Mouse (Mus musculus): Measurements from ENCODE around the gene Clhc1.
"Not testable (repeated sequence)": the region's sequence is repeated elsewhere in the genome, so short reads cannot be mapped to it uniquely, and the experiment has no call there.

The Clhc1 gene

GRCm38 (mm10) chr11:29547752-29548503, at the start of gene Clhc1, which contains the start of gene Rps27a:
Clhc1 (plus strand) TSS chr11:29547950.
Rps27a (minus strand) TSS chr11:29548109.
- peak; percentile 90 for DNase-seq

DNA sequence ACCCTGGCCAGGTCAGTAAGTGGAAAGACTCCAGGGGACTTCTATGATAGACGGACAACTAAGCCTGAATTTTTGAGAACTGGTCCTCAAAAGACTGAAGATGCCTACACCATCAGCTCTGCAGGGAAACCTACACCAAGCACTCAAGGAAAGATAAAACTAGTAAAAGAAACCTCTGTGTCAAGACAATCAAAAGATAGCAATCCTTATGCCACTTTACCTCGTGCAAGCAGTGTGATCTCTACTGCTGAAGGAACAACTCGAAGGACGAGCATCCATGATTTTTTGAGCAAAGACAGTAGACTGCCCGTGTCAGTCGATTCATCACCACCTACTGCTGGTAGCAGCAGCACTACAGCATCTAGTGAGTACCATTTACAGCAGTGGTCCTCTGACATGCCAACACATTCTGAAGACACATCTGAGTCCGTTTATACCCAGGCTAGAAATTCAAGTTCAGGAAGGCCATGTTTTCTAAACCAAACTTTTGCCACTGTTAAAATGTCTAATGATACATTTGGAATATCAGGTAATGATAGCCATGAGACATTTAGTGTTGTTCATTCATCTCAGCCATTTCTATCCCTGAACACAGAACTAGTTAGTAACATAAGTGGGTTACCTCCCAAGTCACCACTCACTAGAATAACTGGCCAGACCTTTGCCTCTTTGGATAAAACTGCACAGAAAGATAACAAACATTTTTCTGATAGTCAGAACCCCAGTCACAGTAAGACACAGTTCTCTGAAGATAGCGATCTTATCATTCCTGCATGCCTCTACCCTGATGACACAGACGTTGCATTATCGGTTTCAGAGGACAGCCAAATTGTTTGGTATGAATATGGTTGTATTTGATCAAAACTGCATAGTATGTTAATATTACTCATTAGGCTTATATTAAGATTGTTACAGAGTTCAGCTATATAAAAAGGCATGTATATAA, 43.5 kb upstream of the Clhc1 start:
- DNase-seq: no peak

- no peak for DNase-seq
These were observed 42.7 kb upstream of the Clhc1 start for GRCm38 (mm10) chr11:29504899-29505625.

- no peak for DNase-seq
These were observed 38.3 kb upstream of the Clhc1 start for GRCm38 (mm10) chr11:29509421-29509820.

DNA sequence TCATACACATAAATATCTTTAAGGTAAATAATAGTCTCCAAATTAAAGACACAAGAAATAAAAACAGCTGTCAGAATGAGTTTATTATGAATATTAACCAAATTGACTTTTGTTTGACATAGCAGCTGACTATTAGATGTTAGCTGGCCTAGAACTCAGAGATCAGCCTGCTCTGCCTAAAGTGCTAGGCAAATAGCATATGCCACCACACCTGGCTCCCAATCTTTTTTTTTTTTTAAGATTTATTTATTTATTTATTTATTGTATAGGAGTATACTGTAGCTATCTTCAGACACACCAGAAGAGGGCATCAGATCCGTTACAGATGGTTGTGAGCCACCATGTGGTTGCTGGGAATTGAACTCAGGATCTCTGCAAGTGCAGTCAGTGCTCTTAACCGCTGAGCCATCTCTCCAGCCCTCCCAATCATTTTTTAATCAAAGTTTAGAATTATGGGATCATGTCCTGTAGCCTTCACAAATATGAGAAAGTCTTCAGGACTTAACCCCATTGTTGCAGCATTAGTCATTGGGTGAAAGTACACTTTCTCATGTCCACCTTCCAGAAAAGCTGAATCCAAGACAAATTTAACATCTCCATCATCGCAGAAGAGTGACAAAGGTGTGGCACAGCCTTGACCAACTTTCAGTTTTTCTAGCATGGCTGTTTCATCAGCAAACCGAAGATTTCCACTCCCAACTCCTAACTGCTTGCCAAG, 34.8 kb upstream of the Clhc1 start:
- DNase-seq: no peak

DNA sequence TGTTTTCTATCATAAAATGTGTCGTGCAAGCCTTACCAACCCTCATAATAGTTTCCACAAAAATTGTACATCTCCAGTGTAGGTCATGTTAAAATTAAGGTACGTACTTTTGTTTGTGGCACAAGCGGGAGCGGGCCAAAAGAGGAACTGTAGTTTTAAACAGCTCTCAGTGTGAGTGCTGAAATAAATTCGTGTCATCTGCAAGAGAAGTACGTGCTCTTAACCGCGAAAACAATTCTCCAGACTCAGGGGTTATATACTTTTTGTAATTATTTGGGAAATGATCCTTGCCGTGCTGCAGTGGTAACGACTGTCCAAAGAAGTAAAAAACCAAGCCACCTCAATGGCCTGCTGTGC, 33.4 kb upstream of the Clhc1 start:
- DNase-seq: no peak

DNA sequence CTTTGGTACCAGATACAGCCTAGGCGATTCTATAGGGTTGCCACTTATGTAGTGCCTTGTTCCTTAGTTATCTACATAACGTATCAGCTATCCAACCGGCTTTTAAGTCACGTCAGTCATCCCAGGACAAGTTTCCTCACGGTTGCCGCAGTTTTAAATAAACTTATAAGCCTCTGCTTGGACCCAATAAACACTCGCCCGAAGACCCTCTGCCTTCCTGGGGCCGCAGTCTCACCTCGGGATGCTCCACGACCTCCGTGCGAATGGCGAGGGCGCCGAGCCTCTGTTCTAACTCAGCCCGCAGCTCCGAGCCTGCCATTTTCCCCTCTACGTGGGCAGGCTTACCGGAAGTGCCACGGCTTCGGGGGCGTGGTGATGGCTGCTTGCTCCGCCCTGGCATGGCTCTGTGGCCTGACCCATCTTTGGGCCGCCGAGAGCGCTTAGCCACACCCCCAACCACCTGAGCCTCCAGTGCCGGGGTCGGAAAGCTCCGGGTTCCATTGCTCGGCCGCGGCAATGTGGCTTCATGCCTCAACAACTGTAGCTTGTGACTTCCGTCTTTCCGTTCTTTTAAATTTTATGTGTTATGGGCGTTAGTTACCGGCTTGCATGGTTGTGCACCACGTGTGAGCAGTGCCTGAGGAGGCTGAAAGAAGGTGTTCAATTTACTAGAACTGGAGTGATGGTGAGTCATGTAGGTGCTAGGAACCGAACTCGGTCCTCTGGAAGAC, 32.9 kb upstream of the Clhc1 start, which contains the start of gene Prorsd1:
Gene Prorsd1 (minus strand): TSS at position 352 of the 731 bp plus-strand sequence.
- peak; percentile 83 for DNase-seq

GRCm38 (mm10) chr11:29525988-29526794, 21.6 kb upstream of the Clhc1 start, which contains the start of gene Mtif2:
Mtif2 (plus strand) TSS chr11:29526408.
- peak; percentile 69 for DNase-seq

DNA sequence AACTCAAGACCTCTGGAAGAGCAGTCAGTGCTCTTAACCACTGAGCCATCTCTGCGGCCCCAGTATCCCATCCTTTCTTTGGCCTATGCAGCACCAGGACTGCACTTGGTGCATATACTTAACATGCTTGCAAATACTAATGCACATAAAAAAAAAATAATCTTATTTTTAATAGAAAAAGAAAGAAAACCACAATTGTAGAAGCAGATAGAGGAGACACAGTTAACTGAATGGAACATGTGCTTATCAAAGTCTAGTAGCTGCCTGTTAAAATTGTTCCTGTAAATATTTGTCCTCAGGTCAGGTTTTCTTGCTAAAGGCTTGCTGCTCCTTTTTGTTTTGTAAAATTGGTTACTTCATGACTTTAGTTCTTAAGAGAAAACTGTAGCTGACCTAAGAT, 9.5 kb upstream of the Clhc1 start:
- no peak for DNase-seq

DNA sequence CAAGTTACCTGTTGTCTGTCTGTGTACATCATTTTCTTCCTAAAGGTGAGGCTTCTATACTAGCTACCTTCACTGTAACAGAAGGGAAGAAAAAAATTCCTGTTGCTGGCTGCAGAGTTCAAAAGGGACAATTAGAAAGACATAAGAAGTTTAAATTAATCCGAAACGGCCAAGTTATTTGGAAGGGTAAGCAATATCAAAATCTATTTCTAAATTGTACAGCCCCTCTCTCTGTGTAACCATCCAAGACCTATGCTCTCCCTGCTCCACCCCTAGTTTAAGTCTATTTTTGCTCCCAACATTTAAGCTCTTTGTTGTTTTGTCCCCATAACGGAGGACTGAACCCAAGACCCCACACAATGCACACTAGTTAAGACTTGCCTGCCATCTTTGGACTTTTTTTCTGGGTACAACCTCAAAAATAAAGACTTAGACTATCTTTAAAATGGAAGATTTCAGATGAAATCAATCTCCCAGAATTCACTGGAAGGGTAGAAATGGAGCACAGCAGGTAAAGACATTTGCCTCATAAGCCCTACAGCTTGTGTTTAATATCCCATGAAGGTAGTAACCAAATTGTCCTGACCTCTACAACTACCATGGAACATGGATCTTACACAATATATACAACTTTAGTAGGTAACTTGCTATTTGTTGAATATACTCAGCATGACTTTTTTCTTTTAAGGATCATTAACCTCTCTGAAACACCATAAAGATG, 3.4 kb upstream of the Clhc1 start:
- no peak for DNase-seq

- not testable (repeated sequence) for DNase-seq
These were observed 2.5 kb upstream of the Clhc1 start for GRCm38 (mm10) chr11:29545150-29545752.

DNA sequence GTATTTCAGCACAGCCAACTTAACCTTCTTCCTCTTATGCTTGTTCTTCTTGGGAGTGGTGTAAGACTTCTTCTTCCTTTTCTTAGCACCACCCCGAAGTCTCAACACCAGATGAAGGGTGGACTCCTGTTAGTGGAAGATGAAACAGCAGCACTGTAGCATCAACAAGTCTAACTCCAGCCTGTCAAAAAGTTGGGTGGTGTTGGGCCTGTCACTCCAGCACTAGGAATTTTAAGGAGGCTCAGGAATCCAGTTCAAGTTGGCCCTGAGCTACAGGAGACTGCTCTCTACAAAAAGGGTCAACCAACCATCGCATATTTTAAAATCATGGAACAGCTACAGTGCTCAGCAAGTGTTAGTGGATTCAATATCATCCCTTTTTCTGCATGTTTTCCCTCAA, 1.5 kb upstream of the Clhc1 start:
- not testable (repeated sequence) for DNase-seq

- no peak for DNase-seq
These were observed 988 bp upstream of the Clhc1 start for GRCm38 (mm10) chr11:29546762-29547161.

GRCm38 (mm10) chr11:29547249-29547751, 450 bp upstream of the Clhc1 start:
- no peak for DNase-seq

DNA sequence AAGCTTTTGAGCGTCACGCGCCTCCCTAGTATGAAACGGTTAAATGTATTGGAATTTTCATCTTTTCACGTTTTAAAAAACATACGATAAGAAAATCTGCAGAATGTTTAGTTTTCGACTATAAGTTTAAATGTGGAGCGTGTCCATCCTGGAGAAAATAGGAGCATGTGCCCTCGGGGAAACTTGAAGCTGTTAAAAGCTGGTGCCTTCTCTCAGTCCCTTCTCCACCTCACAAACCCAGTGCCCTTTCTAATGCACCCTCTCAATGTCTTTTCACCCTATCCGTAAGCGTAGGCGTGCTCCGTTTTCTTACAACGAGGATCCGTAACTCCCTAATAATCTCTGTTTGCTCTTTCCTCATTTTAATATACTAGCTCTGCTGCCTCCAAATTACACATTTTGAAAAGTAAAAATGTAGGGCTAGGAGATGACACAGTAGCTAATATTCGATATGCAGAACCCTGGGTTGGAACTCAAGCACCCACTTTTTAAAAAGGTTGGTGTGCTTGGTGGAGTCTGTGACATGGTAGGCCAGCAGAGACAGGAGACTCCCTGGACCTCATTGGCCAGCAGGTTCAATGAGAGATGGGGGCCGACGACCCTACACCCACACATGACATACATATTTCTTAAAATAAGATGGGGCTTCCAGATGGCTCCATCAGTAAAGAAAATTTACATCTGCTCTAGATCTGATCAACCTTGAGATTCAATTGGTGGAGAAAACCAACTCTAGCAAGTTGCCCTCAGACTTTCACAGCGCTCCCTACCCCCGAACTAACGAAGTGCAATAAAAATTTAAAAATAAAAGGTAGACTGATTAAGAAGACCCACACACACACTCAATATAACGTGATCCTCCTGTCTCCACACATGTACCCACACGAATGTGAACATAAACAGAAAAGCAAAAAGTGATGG, 1.0 kb downstream of the Clhc1 start:
- peak; percentile 17 for DNase-seq

- DNase-seq: no peak
These were observed 1.7 kb downstream of the Clhc1 start for GRCm38 (mm10) chr11:29549425-29549778.

DNA sequence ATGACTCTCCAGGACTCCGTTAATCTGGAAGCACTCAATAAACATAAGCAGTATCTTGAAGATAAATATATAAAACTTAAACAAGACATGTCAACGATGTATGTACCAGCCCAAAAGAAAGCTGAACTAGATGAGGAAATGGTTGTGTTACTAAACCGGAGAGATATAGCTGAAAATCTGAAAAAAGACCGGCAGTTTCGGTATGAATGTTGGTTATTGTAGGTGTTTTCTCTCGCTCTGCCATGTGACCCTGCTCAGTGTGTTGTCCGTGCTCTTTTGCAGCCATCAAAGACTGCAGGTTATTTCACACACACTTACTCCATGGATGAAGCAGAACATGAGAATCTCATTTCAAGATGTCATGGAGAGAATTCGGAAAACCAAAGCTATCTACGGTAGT, 12.7 kb downstream of the Clhc1 start:
- no peak for DNase-seq

- no peak for DNase-seq
These were observed 13.2 kb downstream of the Clhc1 start for GRCm38 (mm10) chr11:29560990-29561389.

Measured in cerebellum, adult 11 months (tissue).